Mouse (Mus musculus): Measurements from ENCODE around the gene Lsr.
A peak's percentile ranks its signal among the peaks of the same experiment; 100 is the strongest.

Lsr gene

GRCm38 (mm10) chr7:30973251-30973500 is at the start of gene Lsr:
TSS of gene Lsr (minus strand) at chr7:30973464.
- no peak for DNase-seq

- no peak for DNase-seq
These were observed 44.0 kb upstream of the Lsr start for GRCm38 (mm10) chr7:31017104-31017901.

GRCm38 (mm10) chr7:31012971-31013370 is 39.7 kb upstream of the Lsr start:
- DNase-seq, result no peak

GRCm38 (mm10) chr7:31008889-31009288 is 35.6 kb upstream of the Lsr start:
- no peak for DNase-seq

- no peak for DNase-seq
These were observed 34.9 kb upstream of the Lsr start for GRCm38 (mm10) chr7:31008175-31008574.

- DNase-seq, result no peak
These were observed 34.5 kb upstream of the Lsr start for GRCm38 (mm10) chr7:31007775-31008174.

- no peak for DNase-seq
These were observed 29.4 kb upstream of the Lsr start for GRCm38 (mm10) chr7:31002650-31003049.

- DNase-seq, result peak; percentile 36 to 43
These were observed 27.3 kb upstream of the Lsr start for GRCm38 (mm10) chr7:31000505-31001020.

- DNase-seq, result no peak
These were observed 23.2 kb upstream of the Lsr start for GRCm38 (mm10) chr7:30996491-30996890.

- DNase-seq, result peak in 1 of 2 experiments; percentile 22
These were observed 20.7 kb upstream of the Lsr start for GRCm38 (mm10) chr7:30993986-30994385.

GRCm38 (mm10) chr7:30992148-30992547 is 18.9 kb upstream of the Lsr start:
- no peak for DNase-seq

- DNase-seq, result no peak
These were observed 15.4 kb upstream of the Lsr start for GRCm38 (mm10) chr7:30988519-30989162.

GRCm38 (mm10) chr7:30985357-30985756 is 12.1 kb upstream of the Lsr start:
- DNase-seq, result no peak

- DNase-seq, result no peak
These were observed 8.4 kb upstream of the Lsr start for GRCm38 (mm10) chr7:30981703-30982102.

- DNase-seq, result peak; percentile 83 to 85
These were observed 431 bp upstream of the Lsr start, which contains the start of gene Fam187b for GRCm38 (mm10) chr7:30973501-30974289. TSS of gene Fam187b (plus strand) at chr7:30973790.

GRCm38 (mm10) chr7:30972426-30973250 is 626 bp downstream of the Lsr start:
- no peak for DNase-seq

- no peak for DNase-seq
These were observed 1.4 kb downstream of the Lsr start for GRCm38 (mm10) chr7:30971901-30972300.

GRCm38 (mm10) chr7:30969174-30969573 is 4.1 kb downstream of the Lsr start:
- no peak for DNase-seq

GRCm38 (mm10) chr7:30968611-30969010 is 4.7 kb downstream of the Lsr start:
- no peak for DNase-seq

- DNase-seq, result no peak
These were observed 6.6 kb downstream of the Lsr start for GRCm38 (mm10) chr7:30966657-30967056.

- no peak for DNase-seq
These were observed 7.6 kb downstream of the Lsr start for GRCm38 (mm10) chr7:30965677-30966076.

GRCm38 (mm10) chr7:30964366-30964765 is 8.9 kb downstream of the Lsr start:
- DNase-seq, result no peak

- DNase-seq, result no peak
These were observed 10.4 kb downstream of the Lsr start for GRCm38 (mm10) chr7:30962862-30963261.

All from cerebellum, postnatal 36 days (tissue).